Mouse (Mus musculus): ENCODE measurements around the gene Zfhx3.

Zfhx3 gene

DNA sequence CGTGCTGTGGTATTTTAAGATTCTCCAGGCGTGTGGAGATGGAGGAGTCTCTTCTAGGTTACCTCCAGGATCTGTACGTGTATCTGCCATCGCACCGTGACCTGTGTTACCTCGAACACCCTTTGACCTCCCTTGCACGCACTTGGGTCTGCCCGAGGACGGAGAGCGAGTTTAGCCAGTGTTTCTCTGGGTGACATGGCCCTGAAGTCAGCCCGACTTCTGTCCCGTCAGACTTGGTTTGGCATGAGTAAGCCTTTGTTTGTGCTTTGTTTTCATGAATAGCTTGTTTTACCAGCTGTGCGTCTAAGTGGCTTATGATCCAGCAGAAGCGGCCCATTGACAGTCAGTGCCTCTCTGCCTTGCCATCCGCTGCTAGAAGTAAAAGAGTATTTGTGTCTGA, 961.1 kb downstream of the Zfhx3 start:
- no peak for DNase-seq

DNA sequence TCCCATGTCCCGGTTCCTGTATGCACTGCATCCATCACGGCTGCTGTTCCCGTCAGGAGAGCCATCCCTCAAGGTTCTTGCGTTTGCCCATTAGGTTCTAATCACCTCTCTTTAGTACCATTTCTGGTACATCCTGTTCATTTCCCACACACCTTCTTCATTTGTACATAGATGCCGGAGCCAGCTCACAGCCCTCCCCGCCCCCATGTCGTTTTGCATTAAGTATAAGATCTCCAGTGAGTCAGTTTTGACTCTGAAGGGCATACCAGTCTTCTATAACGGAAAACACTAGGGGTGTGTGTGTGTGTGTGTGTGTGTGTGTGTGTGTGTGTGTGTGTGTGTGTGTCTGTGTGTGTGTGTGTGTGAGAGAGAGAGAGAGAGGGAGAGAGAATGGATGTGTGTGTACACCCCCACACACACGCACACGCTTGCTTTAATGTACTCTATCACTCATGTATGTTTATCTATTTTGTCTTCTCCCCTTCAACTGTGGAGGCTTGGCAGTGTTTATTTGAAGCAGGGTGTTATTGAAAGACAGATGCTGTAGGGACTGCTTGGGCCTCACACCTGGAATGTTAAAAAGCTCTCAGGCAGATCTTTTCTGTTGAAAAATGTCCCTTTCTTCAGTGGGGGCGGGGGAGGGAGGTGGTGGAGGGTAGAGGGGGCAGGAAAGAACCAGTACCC, 962.0 kb downstream of the Zfhx3 start:
- no peak for DNase-seq

DNA sequence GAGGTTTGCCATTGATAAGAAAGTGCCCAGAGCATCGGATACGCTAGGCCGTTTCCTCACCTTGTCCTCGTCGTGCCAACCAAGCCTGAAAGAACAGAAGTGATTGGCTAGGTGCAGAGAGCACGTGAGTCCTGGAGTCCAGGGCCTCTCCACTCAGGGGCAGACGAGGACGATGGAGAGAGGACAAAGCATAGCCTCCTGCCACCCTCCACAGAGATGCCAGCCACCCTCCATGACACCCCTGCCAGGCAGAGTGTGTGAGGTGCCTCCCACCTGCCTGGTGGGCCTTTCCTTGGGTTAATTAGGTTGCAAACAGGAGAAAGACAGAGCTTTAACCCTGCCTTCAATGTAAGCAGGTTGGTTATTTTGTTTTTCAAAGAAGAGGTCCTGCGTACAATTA, 965.6 kb downstream of the Zfhx3 start:
- DNase-seq, result no peak

DNA sequence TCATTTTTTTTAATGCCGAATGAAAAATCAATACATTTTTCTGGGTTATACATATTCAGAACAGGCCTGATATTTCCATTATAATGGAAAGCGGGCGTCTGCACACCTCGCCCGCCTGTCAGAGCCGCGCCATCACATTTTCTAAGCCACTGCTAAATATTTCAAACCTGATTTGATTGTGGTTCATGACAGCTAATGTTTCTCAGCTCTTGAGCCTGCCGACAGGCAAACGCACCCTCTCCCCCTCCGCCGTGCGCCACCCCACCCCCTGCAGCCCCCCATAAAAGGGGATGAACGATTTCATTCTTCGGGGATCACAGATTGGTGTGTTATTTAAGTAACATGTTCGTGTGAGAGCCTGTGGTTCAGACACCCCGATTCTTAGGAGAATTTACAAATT, 966.1 kb downstream of the Zfhx3 start:
- no peak for DNase-seq

DNA sequence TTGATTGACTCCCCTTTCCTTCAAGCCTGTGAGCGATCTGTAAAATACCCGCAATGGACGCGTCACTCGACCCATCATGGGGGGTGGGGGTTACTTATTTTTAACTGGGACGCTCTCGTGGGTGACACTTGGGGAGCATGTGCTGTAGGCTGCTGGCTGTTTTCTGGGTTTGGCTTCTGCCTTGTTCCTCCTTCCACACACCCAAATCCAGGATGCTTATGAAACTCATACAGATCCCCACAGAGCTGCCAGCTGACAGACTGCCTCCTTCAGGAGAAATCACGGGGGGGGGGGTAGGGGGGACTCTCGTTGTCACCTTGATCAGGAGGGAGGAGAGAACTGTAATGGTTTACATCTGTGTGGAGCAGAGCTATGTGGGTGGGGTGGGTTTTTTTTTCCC, 966.6 kb downstream of the Zfhx3 start:
- DNase-seq, result no peak

DNA sequence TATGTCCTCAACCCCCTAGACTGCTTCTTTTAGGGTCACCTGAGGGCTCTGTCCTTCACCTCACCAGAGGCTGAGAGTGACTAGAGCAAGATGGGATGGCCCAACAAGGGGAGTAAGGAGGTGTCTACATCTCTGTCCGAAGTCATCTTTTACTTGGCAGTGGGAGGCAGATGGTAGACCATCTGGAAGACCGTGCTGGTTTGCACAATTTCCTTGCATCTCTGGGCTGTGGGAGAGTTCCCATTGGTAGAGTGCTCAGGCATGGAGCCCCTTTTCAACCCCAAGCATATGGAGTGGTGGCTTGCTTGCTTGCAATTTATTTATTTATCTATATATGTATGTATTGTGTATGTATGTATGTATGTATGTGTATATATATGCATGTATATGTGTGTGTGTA, 967.0 kb downstream of the Zfhx3 start:
- DNase-seq, result no peak

DNA sequence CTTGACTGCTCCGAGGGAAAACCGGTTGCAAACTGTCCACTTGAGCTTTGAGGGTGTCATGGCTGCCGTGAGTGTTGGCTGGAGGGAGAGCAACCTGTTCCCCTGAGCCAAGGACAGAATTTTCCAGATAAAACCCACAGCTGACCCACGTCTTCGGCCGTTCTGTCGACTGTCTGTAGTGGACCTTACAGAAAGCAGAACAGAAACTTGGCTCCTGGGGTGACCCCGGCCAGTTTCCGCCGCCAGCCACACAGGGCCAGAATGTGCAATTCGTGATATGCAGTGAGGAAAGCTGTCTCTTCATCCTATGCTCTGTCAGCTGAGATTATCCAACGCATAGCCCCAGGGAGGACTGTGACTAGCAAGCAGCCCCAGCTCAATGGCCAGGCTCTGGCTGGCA, 968.4 kb downstream of the Zfhx3 start:
- DNase-seq, result no peak

DNA sequence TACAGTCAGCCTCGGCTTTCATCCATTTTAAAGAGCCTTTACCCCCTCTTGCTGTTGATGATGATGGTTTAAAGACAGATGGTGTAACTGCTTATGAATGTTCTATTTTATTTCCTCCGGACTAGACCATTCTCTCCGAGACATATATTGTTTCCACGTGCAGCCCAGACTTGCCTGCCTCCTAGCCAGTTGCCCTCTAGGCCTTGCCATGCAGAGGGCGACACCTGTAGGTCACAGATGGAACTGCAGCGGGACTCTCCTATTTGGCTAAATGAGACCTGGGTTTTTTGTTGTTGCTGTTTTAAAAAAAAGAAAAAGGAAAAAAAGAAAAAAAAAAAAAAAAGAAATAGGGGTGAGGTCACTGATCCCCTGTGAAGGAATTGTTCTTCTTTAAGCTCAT, 969.1 kb downstream of the Zfhx3 start:
- peak; percentile 80 for DNase-seq

DNA sequence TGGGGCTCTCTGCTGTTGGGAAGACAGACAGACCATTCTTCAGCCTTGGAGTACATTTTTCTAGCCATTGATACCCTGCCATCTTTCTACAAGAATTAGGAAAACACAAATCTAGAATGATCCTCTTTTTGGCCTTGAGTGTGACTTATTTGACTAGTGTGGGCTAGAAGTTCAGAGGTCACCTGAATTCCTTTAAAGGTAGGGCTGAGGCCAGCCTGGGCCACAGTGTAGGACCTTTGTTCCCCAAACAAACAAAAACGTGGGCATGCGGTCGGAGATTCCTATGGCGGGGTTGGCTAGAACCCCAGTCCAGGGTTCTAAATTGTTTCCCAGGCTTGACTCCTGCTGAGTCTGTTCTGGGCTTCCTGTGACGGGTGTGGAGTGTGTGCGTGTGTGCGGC, 970.6 kb downstream of the Zfhx3 start:
- no peak for DNase-seq

DNA sequence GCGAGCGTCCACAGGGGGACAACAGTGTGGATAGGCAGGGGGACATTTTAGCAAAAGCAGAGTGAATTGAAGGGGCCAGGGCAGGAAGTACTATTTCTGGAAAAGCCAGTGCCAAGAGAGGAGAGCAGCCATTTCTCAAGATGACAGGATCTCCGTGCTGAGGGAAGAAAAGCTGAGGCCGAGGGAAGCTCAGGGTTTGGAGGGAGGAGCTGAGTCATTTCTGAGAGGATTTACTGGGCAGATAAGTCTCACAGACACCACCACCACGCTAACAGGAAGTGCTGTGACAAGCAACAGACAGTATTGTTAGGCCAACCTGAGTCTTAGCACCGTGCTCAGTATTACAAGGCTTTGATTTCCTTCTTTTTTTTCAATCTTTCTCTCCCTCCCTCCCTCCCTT, 973.0 kb downstream of the Zfhx3 start:
- peak; percentile 33 for DNase-seq

DNA sequence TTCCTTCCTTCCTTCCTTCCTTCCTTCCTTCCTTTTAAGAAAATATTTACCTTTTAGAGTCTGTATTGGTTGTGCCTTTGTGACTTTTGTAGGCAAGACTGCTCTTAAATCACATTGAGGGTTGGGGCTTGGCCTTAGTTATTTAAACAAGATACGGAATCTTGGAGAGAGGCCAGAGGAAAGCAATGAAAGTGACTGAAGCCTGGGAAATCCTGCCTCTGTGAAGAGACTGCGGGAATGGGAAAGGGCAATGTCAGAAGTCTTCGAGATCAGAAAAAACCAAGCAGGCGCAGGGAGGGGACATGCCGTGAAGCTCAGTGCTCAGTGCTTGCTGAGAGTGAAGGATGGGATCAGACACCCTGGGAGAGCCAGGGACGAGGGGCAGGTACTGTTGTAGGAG, 973.4 kb downstream of the Zfhx3 start:
- no peak for DNase-seq

DNA sequence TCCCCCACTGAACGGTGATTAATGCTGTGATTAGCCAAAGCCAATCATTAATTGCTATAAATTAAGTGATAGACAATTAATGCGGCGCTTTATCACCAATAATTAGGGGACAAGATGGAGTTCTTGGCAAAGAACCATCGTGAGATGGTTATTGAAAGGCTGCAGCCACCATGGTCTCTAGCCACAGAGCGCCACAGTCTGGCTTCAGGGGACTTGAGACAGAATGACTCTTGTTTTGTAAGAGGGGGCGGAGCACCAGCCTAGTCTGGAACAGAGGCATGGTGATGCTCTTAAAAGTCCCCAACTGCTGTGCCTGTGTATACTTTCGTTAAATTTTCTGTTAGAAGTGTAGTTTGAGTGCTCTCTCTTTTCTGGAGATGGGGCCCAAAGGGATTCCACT, 977.7 kb downstream of the Zfhx3 start:
- DNase-seq, result no peak

DNA sequence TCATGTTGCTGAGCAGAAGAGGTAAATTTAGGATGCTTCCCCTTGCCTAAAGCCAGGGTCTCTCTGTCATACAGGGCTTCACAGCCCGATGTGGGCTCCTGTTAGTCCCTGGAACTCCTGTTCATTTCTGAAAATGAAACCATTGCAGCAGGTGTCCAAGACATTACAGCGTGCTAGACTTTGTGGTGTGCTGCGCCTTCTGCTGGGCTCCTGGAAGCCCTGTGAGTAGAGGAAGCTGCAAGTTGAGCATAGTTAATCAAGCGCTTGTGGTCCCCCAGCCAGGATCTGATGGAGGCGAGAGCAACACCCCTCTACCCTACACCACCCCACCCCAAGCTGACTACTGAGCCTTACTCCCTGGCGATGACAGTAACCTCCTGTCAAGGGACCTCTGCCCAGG, 980.7 kb downstream of the Zfhx3 start:
- DNase-seq, result no peak

DNA sequence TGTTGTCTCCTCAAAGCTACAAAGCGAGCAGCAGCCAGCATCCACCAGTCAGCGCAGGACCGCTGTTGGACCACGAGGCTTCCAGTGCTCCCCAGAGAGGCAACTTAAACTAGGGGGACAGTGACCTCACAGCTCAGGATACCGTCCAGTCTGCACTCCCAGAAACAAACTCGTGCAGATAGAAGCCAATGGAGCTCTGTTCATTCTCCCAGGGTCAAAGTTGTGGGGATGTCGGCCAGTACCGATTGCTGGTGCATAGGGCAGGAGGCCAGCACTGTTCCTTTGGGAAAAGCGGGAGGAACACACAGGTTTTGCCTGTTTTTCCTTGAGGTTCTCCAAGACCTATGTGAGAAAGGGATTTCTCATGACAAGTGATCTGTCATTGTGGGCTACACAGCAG, 982.1 kb downstream of the Zfhx3 start:
- no peak for DNase-seq

DNA sequence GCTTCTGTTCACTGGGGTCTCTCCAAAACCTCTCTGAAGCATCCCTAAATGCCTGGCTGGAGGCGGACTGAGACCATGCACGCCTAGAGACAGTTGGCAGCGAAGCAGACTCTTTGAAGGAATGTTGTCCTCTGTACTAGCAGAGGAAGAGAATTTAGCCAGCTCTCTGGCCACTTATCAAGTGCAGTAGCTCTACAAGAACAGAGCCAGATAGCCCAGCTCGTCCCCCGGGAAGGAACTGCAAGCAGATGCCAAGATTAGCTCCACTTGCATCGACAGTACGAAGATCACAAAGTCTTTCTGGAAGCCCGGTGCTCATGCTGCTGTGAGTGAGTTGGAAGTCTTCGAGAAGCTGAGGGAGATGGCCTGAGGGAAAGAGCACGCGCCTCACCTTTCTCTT, 983.7 kb downstream of the Zfhx3 start:
- DNase-seq, result no peak

DNA sequence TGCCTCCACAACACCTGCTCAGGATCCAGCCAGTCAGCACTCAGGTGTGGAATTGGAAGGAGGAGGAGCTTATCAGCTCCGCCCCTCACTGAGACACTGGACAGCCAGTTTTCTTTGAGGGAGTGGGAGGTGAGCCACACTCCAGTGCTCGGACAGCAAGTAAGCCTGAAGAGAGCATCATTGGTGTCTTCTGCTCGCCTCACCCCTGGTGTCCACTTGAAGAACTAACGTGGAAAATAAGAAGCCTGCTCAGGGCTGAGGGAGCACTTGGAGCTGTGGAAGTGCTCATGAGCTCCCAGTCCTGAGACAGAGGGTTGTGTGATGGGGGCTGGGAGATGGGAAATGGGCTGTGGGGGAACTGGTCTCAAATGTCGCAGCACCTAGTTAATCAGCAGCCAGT, 988.2 kb downstream of the Zfhx3 start:
- DNase-seq, result no peak

DNA sequence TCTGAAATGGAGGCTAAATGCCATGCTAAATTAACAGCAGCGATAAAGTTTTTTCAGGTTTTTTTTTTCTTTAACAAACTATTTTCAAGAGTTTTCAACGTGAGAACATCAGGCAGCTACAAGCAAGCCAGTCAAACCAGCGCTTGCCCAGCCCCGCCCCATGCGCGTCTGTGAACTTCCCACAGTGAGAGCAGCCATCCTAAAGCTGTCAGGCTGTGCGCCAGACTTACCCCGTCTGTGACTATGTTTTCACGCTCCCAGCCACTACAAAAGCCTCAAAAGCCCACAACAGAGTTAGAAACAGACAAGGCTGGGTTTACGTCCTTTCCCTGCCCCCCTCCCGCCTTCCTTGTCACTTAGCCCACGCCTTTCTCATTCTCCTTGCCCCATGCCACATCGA, 989.4 kb downstream of the Zfhx3 start:
- no peak for DNase-seq

DNA sequence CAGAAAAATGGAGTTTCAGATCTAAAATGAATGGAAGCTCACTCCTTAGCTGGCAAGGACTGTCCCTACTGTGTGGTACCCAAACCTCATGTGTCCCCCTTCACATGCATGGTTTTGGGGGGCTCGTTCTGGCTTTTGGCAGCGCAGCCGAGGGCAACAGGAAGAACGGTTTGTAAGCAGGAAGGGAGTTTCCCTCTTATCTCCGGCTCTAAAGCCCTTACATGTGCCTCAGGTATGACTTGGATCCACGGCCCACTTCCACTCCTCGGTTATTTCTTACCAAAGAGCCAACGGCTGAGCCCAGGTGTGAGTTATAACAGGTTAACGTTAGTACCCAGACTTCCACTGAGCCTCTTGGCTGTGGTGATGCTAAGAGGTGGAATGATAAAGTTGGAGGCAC, 990.3 kb downstream of the Zfhx3 start:
- DNase-seq, result no peak

DNA sequence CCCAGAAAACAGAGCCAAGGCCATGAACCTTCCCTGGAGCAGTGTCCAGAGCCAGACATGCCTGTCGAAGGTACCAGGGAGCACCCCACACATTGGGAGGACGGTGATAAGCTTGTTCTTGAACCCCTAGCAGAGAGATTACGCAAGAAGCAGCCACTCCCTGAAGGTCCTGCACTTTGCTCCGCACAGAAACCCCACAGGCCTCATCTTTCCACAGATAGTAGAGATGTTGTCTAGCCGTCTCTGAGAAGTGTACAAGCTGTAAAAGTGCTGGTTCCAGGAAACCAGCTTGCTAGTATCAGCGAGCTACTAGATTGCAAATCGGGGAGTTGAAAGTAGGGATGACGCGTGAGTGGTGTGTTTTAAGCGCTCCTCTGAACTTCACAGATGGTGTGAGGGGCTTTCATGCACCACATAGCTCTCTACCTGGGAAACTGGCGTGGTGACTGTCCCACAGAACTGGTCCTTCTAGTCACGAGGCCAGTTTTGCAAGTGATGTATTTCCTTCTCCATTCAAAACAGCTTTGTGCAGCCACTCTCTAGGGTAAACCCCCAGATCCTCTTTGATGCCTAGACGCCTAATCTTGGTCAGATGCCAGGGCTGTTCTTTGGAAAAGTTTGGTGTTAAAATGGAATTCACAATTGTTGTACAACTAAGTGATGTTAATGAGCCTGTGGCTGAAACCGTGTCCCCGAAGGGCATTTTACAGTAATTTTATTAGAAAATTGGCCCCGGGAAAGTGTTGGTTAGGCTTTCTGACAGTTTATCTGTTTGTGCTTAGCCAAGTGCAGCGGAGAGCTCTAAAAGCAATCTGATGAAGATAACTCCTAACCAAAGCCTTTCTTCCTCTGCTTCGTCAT, 993.6 kb downstream of the Zfhx3 start:
- DNase-seq, result no peak

DNA sequence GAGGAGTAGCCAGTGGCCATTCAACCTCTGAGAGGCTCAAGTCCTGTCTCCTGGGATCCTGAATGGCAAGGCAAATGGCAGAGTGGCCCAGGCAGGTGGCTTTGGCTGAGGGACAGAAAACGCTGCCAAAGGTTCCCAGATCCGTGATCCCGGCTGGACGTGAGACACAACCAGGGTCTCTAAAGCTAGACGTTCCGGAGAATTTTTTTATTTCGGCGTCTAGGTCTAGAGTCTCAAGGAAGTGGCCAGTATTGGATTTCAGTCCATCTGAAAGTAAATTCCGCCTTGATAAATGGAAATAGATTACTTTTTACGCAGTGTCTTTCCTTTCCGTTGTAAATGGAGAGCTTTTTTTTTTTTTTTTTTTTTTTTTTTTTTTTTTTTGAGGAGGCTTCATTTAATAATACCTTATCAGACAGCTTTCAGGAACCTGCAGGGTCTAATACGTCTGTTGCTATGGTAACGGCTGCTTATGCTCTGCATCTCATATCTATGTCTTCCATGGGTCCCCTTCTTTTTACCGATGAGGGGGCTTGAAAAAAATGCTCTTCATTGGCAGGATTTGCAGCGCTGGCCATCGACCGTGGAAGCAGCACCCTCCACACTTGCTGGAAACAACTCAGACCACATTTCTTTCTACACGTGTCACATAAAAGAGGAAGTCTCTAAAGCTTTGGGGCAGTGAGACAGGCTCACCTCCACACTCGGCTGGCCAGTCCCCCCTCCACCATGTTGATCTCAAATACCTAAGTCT, 994.4 kb downstream of the Zfhx3 start:
- no peak for DNase-seq

DNA sequence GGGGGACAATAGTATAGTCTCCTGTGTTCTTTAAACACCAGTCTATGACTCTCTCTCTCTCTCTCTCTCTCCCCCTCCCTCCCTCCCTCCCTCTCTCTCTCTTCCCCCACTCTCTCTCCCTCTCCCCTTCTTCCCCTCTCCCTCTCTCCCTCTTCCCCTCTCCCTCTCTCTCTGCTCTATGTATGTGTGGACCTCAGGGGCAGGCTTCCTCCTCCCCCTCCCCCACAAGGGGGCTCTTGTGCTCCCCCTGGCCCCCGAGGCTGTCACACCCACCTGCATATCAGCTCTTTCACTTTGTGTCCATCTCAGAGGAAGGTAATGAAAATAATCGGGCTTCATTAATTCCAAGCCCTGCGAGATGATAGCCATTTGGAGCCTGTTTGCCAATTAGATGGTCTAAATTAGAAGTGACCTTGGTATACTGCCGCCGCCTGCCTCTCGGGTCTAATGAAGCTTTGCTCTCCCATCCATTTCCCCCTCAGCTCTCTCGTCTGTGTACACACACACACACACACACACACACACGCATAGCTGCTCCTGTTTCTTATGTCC, 995.5 kb downstream of the Zfhx3 start:
- no peak for DNase-seq

DNA sequence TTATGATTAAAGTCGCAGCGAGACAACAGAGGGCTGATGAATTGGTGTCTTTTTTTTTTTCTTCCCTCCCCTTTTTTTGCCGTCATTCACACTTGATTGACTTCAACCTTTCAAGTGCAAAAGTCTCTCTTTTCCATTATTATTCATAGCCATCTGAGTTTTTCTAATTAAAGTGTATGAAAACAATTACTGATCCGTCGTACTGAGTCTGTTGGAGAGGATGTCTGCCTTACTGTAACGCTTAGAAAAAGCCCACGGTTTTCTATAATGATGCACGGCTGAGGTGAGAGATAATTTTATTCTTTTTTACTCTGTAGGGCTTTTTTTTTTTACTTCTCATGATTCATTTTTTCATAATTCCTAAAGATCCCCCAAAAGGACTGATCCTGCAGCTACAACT, 1000.2 kb downstream of the Zfhx3 start:
- no peak for DNase-seq

DNA sequence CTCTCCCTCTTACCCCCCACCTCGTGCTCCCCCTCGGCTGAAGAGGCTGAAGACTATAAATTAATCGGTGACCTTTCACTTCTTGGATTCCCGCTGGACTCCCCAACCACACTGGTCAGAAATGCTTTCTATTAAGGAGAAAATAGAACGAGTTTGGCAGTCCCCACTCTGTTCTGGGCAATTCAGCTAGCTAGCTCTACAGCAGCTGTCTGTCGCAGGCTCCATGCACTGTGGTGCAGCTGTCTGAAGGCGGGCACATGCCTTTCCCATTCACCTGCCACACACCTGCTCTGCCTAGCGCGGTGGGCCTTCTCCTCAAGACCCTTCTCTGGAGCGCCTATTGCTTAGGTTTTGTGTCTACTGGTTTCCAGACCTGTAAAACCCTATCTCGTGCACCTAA, 1000.7 kb downstream of the Zfhx3 start:
- no peak for DNase-seq

DNA sequence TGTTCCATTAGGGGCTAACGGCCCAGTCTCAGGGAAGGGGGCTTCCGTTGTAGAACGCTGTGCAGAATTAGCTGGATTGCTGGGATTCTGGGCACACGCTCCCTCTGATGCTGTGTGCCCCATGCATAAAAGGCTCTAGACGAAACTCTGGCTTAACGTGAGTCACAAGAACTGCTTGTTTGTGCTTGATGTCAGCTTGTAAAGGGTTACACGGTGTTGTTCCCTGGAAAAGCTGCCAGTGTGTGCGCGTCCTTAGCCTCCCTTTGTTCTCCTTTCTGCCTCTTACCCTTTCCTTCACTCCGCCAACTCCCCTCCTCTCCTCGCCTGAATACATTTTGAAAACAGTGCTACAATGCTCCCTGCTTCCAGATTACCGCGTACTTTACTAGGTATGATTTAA, 1001.9 kb downstream of the Zfhx3 start:
- no peak for DNase-seq
